ENCODE assay signal across 8 mouse cellular contexts in the genomic region with DNA sequence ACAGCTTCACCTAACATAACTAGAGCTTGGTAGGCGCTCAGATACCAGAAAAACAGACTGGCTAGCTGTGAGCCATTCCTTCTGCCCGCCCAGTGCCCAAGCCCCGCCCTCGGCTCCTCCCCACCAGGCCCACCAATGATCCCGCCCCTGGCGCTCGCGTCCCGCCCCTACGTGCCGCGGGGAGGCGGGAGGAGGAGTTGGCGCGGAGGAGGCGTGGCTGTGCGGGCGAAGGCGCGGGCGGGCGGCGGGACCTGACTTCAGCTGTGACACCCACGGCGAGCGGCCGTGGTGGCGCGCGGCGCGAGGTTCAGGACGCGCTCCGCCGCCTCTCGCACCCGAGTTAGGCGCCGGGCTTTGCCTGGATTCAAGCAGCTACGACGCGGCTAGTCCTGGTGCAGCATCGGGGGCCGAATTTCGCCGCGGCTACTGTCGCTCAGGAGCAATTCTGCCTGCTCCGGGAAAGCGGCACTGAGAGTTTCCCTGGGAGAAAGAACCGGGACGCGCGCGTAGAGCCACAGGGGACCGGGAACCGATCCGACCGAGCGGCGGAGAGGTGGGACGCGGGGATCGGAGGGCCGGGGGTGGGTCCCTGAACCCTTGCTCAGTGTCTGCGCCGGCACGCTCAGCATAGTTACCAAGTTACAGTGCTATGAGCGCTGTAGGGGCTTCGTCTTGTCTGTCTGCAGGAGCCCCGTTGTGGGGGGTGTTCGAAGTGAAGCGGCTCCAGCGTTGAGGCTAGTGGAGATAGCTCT. TPM values are rescaled to one million over a fixed set of nuclear protein-coding genes. Genes with fewer than 3 reads are reported as not detected.
DNase-seq lines count a peak whose midpoint lies in the region; ATAC-seq and TF ChIP-seq lines count a peak whose summit lies in the region.

Eepd1 (plus strand) TSS at position 204 of the 752 bp plus-strand sequence.

- peak; percentile 92 for DNase-seq in MEL (ENCODE audit: low read depth, low spot score)
- DNase-seq in cerebellum, adult 2 months, result peak; percentile 97
- peak; percentile 86 for DNase-seq in forelimb bud, embryonic 11.5 days (ENCODE audit: low read depth, low spot score)
- DNase-seq in layer of hippocampus, adult 9-10 months (ENCODE audit: low spot score), result peak; percentile 83
- peak; percentile 86 for DNase-seq in ovary, postnatal 10 days (ENCODE audit: low spot score)
- peak; percentile 91 to 96 for DNase-seq in thymus, postnatal 10 days (ENCODE audit: low spot score in 2 of 2)

- ATAC-seq in hematopoietic stem cell, adult 5-6 weeks (replicated peaks in 1 of 2; ENCODE audit: insufficient read depth in 1 of 2, low FRiP score in 2 of 2, low TSS enrichment in 1 of 2, low read depth in 1 of 2, poor library complexity in 2 of 2, severe bottlenecking in 2 of 2), result peak; percentile 84 to 87
- peak; percentile 98 for ATAC-seq in lung, embryonic 16.5 days (ENCODE audit: low read depth)

- H3K4me2 ChIP-seq in lung, embryonic 16.5 days (ENCODE audit: low read depth, low read length), result peak within 1 kb of the TSS; percentile 97

- peak within 1 kb of the TSS; percentile 65 to 91 for H3K4me3 ChIP-seq in MEL (ENCODE audit: control insufficient read depth in 1 of 2, insufficient read depth in 1 of 2, low read depth in 2 of 2, low read length in 2 of 2)
- peak within 1 kb of the TSS; percentile 64 for H3K4me3 ChIP-seq in cerebellum, adult 2 months (replicated peaks; ENCODE audit: insufficient read depth, low read depth, low read length)
- peak within 1 kb of the TSS; percentile 80 for H3K4me3 ChIP-seq in lung, embryonic 16.5 days (ENCODE audit: low read length)

- peak within 1 kb of the TSS; percentile 77 for H3K9ac ChIP-seq in MEL (ENCODE audit: control insufficient read depth, low read depth, low read length, poor library complexity, severe bottlenecking)
- H3K9ac ChIP-seq in lung, embryonic 16.5 days (ENCODE audit: low read length), result peak within 1 kb of the TSS; percentile 81

- H3K79me2 ChIP-seq in MEL (ENCODE audit: control insufficient read depth, insufficient read depth, low read length, poor library complexity), result no peaks in the 10 kb centered on the region

- WGBS in cerebellum, adult 2 months, result 1% methylated on average over 75 of the region's 75 CpGs
- under 1% methylated on average over 73 of the region's 75 CpGs for WGBS in lung, embryonic 16.5 days

- H3K4me1 ChIP-seq in MEL (ENCODE audit: control insufficient read depth in 1 of 2, insufficient read depth in 2 of 2, low read length in 2 of 2), result peaks cover 0 to 9% of the 10 kb centered on the region in 2 experiments; a peak in 3 of 4 replicates
- peaks cover 20% of the 10 kb centered on the region for H3K4me1 ChIP-seq in cerebellum, adult 2 months (ENCODE audit: control insufficient read depth, insufficient read depth, low read length)
- peaks cover 27% of the 10 kb centered on the region for H3K4me1 ChIP-seq in lung, embryonic 16.5 days (replicated peaks; ENCODE audit: control insufficient read depth, insufficient read depth, low read length)

- H3K9me3 ChIP-seq in MEL (replicated peaks; ENCODE audit: insufficient read depth, low read length), result no peaks in the 10 kb centered on the region
- no peaks in the 10 kb centered on the region for H3K9me3 ChIP-seq in lung, embryonic 16.5 days (ENCODE audit: control insufficient read depth, low read length)

- peak; percentile 51 to 57; a peak in 1 of 4 replicates for TF ChIP-seq POLR2A in MEL (IDR thresholded peaks at IDR 0.05; ENCODE audit: control insufficient read depth in 1 of 2, insufficient read depth in 1 of 2, low read depth in 1 of 2, low read length in 2 of 2, poor library complexity in 1 of 2)
- peak; percentile 65 for TF ChIP-seq POLR2A in cerebellum, adult 2 months (IDR thresholded peaks at IDR 0.05; ENCODE audit: borderline replicate concordance, insufficient read depth, low read length)

- no peaks in the 10 kb centered on the region for H3K27me3 ChIP-seq in MEL (ENCODE audit: control insufficient read depth in 1 of 2, insufficient read depth in 2 of 2, low read length in 2 of 2)
- no peaks in the 10 kb centered on the region for H3K27me3 ChIP-seq in cerebellum, adult 2 months (ENCODE audit: control insufficient read depth, insufficient read depth, low read length)
- H3K27me3 ChIP-seq in lung, embryonic 16.5 days (ENCODE audit: control insufficient read depth, insufficient read depth, low read depth, low read length), result no peaks in the 10 kb centered on the region

- no peak within 1 kb of the TSS for H3K27ac ChIP-seq in MEL (ENCODE audit: control insufficient read depth, low read depth, low read length)
- peak within 1 kb of the TSS; percentile 11; the same call in 1 of the 2 replicates for H3K27ac ChIP-seq in cerebellum, adult 2 months (ENCODE audit: insufficient read depth, low read length)
- 0 out of 2 replicates have a peak within 1 kb of the TSS, but pooled peaks have one; percentile 22 for H3K27ac ChIP-seq in lung, embryonic 16.5 days (ENCODE audit: low read length)

- no peak for TF ChIP-seq EP300 in MEL (IDR thresholded peaks at IDR 0.05; ENCODE audit: low read depth in 1 of 2, low read length in 2 of 2)

- no peak for TF ChIP-seq RAD21 in MEL (IDR thresholded peaks at IDR 0.05; ENCODE audit: low read depth, low read length)

- no peak for TF ChIP-seq CTCF in MEL (IDR thresholded peaks at IDR 0.05 in 2 of 3, conservative IDR thresholded peaks at IDR 0.05 in 1 of 3; ENCODE audit: control insufficient read depth in 1 of 3, insufficient read depth in 1 of 3, low read depth in 2 of 3, low read length in 3 of 3, poor library complexity in 1 of 3, severe bottlenecking in 1 of 3)
- no peak for TF ChIP-seq CTCF in cerebellum, adult 2 months (IDR thresholded peaks at IDR 0.05; ENCODE audit: borderline replicate concordance, insufficient read depth, low read depth, low read length)

- no peaks in the 10 kb centered on the region; a peak in 1 of 4 replicates for H3K36me3 ChIP-seq in MEL (ENCODE audit: control insufficient read depth in 1 of 2, insufficient read depth in 2 of 2, low read length in 2 of 2)
- H3K36me3 ChIP-seq in lung, embryonic 16.5 days (ENCODE audit: control insufficient read depth, insufficient read depth, low read length), result no peaks in the 10 kb centered on the region

TF ChIP-seq in MEL, 35 proteins besides CTCF, POLR2A, EP300 and RAD21:
- TF ChIP-seq MXI1 (IDR thresholded peaks at IDR 0.05; ENCODE audit: low read depth, low read length), result peak; percentile 4; the same call in 1 of the 2 replicates
- TF ChIP-seq E2F4 (IDR thresholded peaks at IDR 0.05; ENCODE audit: borderline replicate concordance, low read depth, low read length), result no peak
- TF ChIP-seq NELFE (IDR thresholded peaks at IDR 0.05; ENCODE audit: low read depth, low read length), result peak; percentile 26; the same call in 1 of the 2 replicates
- 0 out of 2 replicates have a peak, but pooled peaks have one; percentile 14 for TF ChIP-seq HCFC1 (IDR thresholded peaks at IDR 0.05; ENCODE audit: low read depth, low read length)
- TF ChIP-seq ZMIZ1 (IDR thresholded peaks at IDR 0.05; ENCODE audit: low read depth, low read length), result no peak
- 0 out of 2 replicates have a peak, but pooled peaks have one; percentile 15 for TF ChIP-seq TCF12 (IDR thresholded peaks at IDR 0.05; ENCODE audit: low read depth, low read length)
- TF ChIP-seq TBP (IDR thresholded peaks at IDR 0.05; ENCODE audit: low read depth, low read length), result no peak
- no peak for TF ChIP-seq MEF2A (IDR thresholded peaks at IDR 0.05; ENCODE audit: extremely low read depth, insufficient replicate concordance, low read depth, low read length, poor library complexity, severe bottlenecking)

RNA-seq across cellular contexts. Expression of gene Eepd1, which starts in this region (rescaled TPM):
- total RNA-seq in MEL (2012; rRNA removed), result 0.82 and 0.85 TPM in 2 replicates
- 1 to 10 TPM in 1 of 2 experiments, not detected in 1; 1.6 TPM for polyA plus RNA-seq in MEL (2012; ENCODE audit: insufficient read depth in 1 of 2, insufficient read length in 2 of 2, low read depth in 1 of 2, low replicate concordance in 2 of 2, missing spikeins in 1 of 2)
- polyA plus RNA-seq in cerebellum, adult 2 months (2012; rRNA removed), result 11.0 and 11.2 TPM in 2 replicates
- 10.7 and 12.8 TPM in 2 replicates for total RNA-seq in hematopoietic stem cell, adult 5-6 weeks (2017)
- polyA plus RNA-seq in lung, embryonic 16.5 days (2015; fragmentation: Nextera tagmentation; extraction: Ambion mirVana), result 11.0 and 11.3 TPM in 2 replicates
